Mouse (Mus musculus): ENCODE data around the gene Serinc4.

DNA sequence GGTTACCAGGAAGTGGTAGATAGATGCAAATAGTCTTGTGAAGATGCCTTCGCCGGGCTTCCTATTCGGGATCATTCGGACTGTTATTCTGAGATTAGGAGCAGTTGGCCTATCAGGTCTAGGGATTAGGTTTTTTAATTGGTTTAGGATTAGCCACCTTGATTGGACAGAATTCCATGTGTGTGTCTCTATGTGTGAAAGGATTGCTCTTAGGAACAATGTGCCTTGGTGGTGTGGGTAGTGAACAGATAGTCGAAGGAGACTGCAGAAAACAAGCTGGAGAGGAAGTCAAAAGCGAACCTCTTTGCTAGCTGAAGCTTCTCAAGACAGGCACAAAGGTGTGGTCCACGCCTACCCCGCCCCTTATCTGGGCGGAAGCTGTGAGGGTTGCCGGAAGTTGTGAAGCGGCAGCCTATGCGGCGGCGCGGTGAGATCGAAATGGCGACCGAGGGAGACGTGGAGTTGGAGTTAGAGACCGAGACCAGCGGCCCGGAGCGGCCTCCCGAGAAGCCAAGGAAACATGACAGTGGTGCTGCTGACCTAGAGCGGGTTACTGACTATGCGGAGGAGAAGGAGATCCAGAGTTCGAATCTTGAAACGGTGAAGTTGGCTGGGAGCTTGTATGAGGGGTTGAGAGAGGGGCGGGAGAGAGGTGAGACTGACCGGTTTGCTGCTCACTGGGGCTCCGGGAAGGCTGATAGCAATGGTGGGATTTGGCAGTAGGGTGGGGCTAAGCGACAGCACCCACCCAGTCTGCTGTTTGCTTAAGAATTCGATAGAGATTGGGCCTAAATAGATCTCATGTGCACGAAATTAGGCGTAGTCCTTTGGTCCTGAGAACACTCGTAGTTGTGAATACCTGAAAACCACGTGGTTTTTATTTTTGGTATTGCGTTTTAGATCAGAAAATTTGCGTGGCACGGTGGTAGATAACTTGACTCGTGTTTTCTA is at the start of gene Serinc4:
- TF ChIP-seq CTCF (IDR thresholded peaks at IDR 0.05; ENCODE audit: low read depth, low read length) (no peak), POLR2A (IDR thresholded peaks at IDR 0.05; ENCODE audit: borderline replicate concordance, low read depth, low read length) (no peak)
